Mouse (Mus musculus): ENCODE results near the gene Zfp651. TPM values are rescaled to one million over a fixed set of nuclear protein-coding genes. Genes with fewer than 3 reads are reported as not detected.

The Zfp651 gene
- polyA plus RNA-seq, 1 experiment from 2014 or later: 8.0 TPM

DNA sequence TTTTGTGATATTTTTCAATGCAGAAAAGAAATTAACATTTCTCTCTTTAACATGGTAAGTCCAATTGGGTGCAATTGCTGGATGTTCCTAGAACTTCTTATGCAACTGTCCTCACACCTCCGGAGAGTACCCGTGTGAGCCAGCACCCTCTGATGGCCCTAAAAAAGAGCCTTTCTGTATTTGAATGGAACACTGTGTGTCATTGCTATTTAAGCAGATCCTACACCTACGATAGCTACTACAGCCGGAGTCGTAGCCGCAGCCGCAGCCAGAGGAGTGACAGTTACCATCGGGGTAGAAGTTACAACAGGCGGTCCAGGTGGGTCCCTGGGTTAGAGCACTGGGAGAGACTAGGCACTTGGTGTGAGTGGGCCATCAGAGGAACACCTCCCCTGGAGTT lies 6.4 kb upstream of the Zfp651 start:
- no peaks in the 10 kb centered on the region for H3K4me1 ChIP-seq (replicated peaks; ENCODE audit: control insufficient read depth, insufficient read depth)
- no peak overlapping the region for H3K9ac ChIP-seq (ENCODE audit: low read length)
- H3K4me2 ChIP-seq (replicated peaks; ENCODE audit: low read depth): no peak overlapping the region
- no peak overlapping the region for H3K27ac ChIP-seq (replicated peaks)
- H3K36me3 ChIP-seq (ENCODE audit: control insufficient read depth, insufficient read depth, low read length): peaks cover 37% of the 10 kb centered on the region; the same call in 1 of the 2 replicates
- no peak overlapping the region for H3K4me3 ChIP-seq (ENCODE audit: low read depth, low read length)
- H3K27me3 ChIP-seq (ENCODE audit: control insufficient read depth, insufficient read depth, low read length): no peaks in the 10 kb centered on the region
- ATAC-seq (ENCODE audit: low FRiP score, low TSS enrichment) (no peak), DNase-seq (ENCODE audit: low spot score) (no peak)
- WGBS: 91% methylated on average over 9 of the region's 9 CpGs
- H3K9me3 ChIP-seq (ENCODE audit: control insufficient read depth, low read length): no peaks in the 10 kb centered on the region
- no peak for TF ChIP-seq CTCF (IDR thresholded peaks at IDR 0.05; ENCODE audit: low read depth)
- TF ChIP-seq EP300 (optimal IDR thresholded peaks at IDR 0.05): no peak

DNA sequence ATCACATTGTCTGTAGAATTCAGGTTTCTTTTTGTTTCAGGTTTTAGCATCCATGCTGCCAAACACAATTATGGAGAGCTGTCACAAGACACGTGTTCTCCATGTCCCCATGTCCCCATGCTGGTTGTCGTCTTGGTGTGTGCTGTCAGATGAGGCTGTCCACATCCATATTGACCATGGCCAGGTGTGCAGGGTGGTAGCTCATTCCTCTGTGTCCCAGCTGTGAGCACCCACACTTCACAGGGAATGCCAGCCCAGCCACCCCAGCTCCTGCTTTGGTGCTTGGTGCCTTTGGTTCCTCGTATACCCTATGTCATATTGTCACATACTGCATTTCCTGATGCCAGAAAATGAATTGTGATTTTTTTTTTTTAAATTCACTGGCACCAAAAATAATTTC lies 4.5 kb upstream of the Zfp651 start:
- no peaks in the 10 kb centered on the region for H3K9me3 ChIP-seq (ENCODE audit: control insufficient read depth, low read length)
- ATAC-seq (ENCODE audit: low FRiP score, low TSS enrichment) (no peak), DNase-seq (ENCODE audit: low spot score) (no peak)
- no peak for TF ChIP-seq EP300 (optimal IDR thresholded peaks at IDR 0.05)
- TF ChIP-seq CTCF (IDR thresholded peaks at IDR 0.05; ENCODE audit: low read depth): no peak
- no peak overlapping the region for H3K27ac ChIP-seq (replicated peaks)
- H3K27me3 ChIP-seq (ENCODE audit: control insufficient read depth, insufficient read depth, low read length): no peaks in the 10 kb centered on the region
- 84% methylated on average over 3 of the region's 3 CpGs for WGBS
- 0 out of 2 replicates have a peak, but pooled peaks cover 5% of the 10 kb centered on the region for H3K4me1 ChIP-seq (replicated peaks; ENCODE audit: control insufficient read depth, insufficient read depth)
- H3K4me2 ChIP-seq (replicated peaks; ENCODE audit: low read depth): no peak overlapping the region
- H3K4me3 ChIP-seq (ENCODE audit: low read depth, low read length): no peak overlapping the region
- H3K36me3 ChIP-seq (ENCODE audit: control insufficient read depth, insufficient read depth, low read length): peaks cover 31% of the 10 kb centered on the region; the same call in 1 of the 2 replicates
- no peak overlapping the region for H3K9ac ChIP-seq (ENCODE audit: low read length)

DNA sequence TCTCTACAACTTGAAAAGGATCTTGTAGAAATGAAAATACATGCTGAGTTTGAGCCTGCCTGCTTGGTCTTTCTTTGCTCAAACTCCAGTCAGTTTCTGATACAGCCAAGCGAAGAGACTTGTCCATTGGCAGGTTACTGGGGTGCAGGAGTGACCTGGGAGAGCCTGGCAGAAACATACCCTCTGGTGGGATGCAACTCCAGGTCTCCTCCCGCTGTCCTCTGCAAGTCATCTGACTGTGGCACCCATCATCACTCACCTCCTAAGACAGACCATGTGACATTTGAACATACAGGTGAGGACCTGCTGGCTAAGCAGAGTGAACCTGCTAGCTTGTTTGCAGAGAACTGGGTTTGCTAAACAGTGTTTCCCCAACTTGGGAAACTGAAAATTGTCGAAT lies 2.3 kb upstream of the Zfp651 start:
- DNase-seq (ENCODE audit: low spot score): peak; percentile 12

DNA sequence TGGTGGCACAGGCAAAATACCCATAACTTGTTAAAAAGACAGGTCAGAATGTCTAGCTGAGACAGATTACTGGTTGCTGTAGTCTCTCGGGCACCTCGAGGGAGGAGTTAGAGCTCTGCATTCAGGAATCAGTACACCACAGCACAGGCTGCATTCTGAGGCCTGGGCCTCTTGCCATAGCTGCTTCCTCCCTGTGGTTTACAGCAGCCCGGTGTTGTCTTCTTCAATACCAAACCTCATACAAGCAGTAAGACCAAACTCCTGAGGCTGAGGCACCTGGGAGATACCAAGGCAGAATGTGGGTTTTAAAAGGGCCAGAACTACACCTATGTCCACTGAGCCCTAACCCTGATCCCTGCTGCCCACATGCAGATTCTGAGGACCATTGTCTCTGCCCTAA lies 1.7 kb upstream of the Zfp651 start:
- H3K36me3 ChIP-seq (ENCODE audit: control insufficient read depth, insufficient read depth, low read length): peaks cover 17% of the 10 kb centered on the region; the same call in 1 of the 2 replicates
- TF ChIP-seq CTCF (IDR thresholded peaks at IDR 0.05; ENCODE audit: low read depth) (no peak), EP300 (optimal IDR thresholded peaks at IDR 0.05) (no peak)
- H3K9ac ChIP-seq (ENCODE audit: low read length): no peak overlapping the region
- H3K27ac ChIP-seq (replicated peaks): 0 out of 2 replicates have a peak overlapping the region, but pooled peaks have one; percentile 13
- H3K4me3 ChIP-seq (ENCODE audit: low read depth, low read length): no peak overlapping the region
- DNase-seq (ENCODE audit: low spot score): peak; percentile 27
- H3K4me2 ChIP-seq (replicated peaks; ENCODE audit: low read depth): no peak overlapping the region
- ATAC-seq (ENCODE audit: low FRiP score, low TSS enrichment): no peak
- no peaks in the 10 kb centered on the region for H3K27me3 ChIP-seq (ENCODE audit: control insufficient read depth, insufficient read depth, low read length)
- WGBS: 21% methylated on average over 3 of the region's 3 CpGs
- no peaks in the 10 kb centered on the region for H3K9me3 ChIP-seq (ENCODE audit: control insufficient read depth, low read length)
- H3K4me1 ChIP-seq (replicated peaks; ENCODE audit: control insufficient read depth, insufficient read depth): 0 out of 2 replicates have a peak, but pooled peaks cover 8% of the 10 kb centered on the region

More for the DNA sequence above, 2.3 kb upstream of the Zfp651 start:
- 0 out of 2 replicates have a peak, but pooled peaks cover 8% of the 10 kb centered on the region for H3K4me1 ChIP-seq (replicated peaks; ENCODE audit: control insufficient read depth, insufficient read depth)
- no peaks in the 10 kb centered on the region for H3K27me3 ChIP-seq (ENCODE audit: control insufficient read depth, insufficient read depth, low read length)
- ATAC-seq (ENCODE audit: low FRiP score, low TSS enrichment): no peak
- WGBS: 72% methylated on average over 3 of the region's 3 CpGs
- peaks cover 17% of the 10 kb centered on the region; the same call in 1 of the 2 replicates for H3K36me3 ChIP-seq (ENCODE audit: control insufficient read depth, insufficient read depth, low read length)
- H3K4me3 ChIP-seq (ENCODE audit: low read depth, low read length): no peak overlapping the region
- H3K9me3 ChIP-seq (ENCODE audit: control insufficient read depth, low read length): no peaks in the 10 kb centered on the region
- no peak overlapping the region for H3K27ac ChIP-seq (replicated peaks)
- no peak overlapping the region for H3K4me2 ChIP-seq (replicated peaks; ENCODE audit: low read depth)
- H3K9ac ChIP-seq (ENCODE audit: low read length): no peak overlapping the region
- TF ChIP-seq CTCF (IDR thresholded peaks at IDR 0.05; ENCODE audit: low read depth) (no peak), EP300 (optimal IDR thresholded peaks at IDR 0.05) (no peak)

DNA sequence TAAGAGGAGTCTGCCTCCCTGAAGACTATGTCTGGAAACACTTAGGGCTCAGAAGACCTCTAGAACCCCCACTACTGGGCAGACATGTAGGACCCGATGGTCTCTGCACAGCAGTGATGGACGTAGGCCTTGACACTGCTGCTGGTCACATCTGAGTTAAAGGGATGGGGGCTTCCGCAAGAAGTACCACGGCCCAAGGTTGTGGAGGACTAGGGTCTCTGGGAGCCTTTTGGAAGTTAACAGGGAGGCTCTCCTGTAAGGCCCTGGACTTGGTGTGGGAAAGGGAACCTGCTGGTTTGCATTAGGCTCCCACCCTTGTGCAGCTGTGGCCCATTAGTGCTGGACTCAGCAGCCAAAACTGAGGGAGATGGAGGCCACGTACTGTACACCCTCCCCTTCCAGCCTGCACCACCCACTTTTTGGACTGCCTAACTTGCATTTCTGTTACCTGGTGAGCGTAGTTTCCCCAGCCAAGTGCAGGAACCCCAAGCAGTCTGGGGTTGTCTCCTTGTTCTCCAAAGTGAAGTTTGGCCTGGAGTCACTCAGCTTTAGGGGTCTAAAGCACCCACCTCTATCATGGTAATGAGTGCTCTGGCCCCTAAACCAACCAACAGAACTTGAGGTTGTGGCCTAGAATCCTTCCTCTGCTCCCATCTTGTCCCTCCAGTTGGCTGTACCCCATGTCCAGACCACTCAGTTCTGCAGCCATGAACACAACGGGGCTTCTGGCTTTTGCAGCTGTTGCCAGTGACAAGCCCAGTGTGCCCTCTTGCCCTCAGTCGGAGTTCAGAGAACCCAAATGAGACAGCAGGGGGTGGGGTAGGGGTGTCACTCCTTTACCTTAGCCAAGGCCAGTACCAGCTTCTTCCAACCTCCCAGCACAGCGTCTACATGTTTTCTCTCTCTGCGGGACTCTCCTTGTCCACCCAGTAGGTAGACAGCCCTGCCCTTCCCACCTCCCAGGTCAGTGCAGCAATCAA lies 1.0 kb upstream of the Zfp651 start:
- H3K27me3 ChIP-seq (ENCODE audit: control insufficient read depth, insufficient read depth, low read length): no peaks in the 10 kb centered on the region
- DNase-seq (ENCODE audit: low spot score) (peak; percentile 38), ATAC-seq (ENCODE audit: low FRiP score, low TSS enrichment) (no peak)
- 47% methylated on average over 10 of the region's 10 CpGs for WGBS
- no peaks in the 10 kb centered on the region for H3K9me3 ChIP-seq (ENCODE audit: control insufficient read depth, low read length)
- TF ChIP-seq EP300 (optimal IDR thresholded peaks at IDR 0.05) (no peak), CTCF (IDR thresholded peaks at IDR 0.05; ENCODE audit: low read depth) (no peak)
- H3K9ac ChIP-seq (ENCODE audit: low read length): 0 out of 2 replicates have a peak overlapping the region, but pooled peaks have one; percentile 89
- H3K27ac ChIP-seq (replicated peaks): 0 out of 2 replicates have a peak overlapping the region, but pooled peaks have one; percentile 13
- H3K36me3 ChIP-seq (ENCODE audit: control insufficient read depth, insufficient read depth, low read length): peaks cover 13% of the 10 kb centered on the region; the same call in 1 of the 2 replicates
- H3K4me1 ChIP-seq (replicated peaks; ENCODE audit: control insufficient read depth, insufficient read depth): 0 out of 2 replicates have a peak, but pooled peaks cover 8% of the 10 kb centered on the region
- no peak overlapping the region for H3K4me3 ChIP-seq (ENCODE audit: low read depth, low read length)
- peak overlapping the region; percentile 96 for H3K4me2 ChIP-seq (replicated peaks; ENCODE audit: low read depth)
